Mouse (Mus musculus): ENCODE data around the gene Utp15. TPM values are rescaled to one million over a fixed set of nuclear protein-coding genes. Genes with fewer than 3 reads are reported as not detected.

Utp15 gene
- polyA plus RNA-seq, 1 experiment, result 6.9 TPM

- Histone ChIP-seq H3K27me3 (replicated peaks; ENCODE audit: control insufficient read depth, insufficient read depth, low read length) (no peaks in the 10 kb centered on the region), H3K4me3 (ENCODE audit: insufficient read depth, low read depth, low read length) (no peak overlapping the region), H3K36me3 (ENCODE audit: control insufficient read depth, insufficient read depth, low read length) (peaks cover 2% of the 10 kb centered on the region; the same call in 1 of the 2 replicates), H3K4me1 (ENCODE audit: control insufficient read depth, insufficient read depth, low read length) (no peaks in the 10 kb centered on the region), H3K27ac (ENCODE audit: insufficient read depth, low read depth, low read length) (no peak overlapping the region)
- no peak for TF ChIP-seq POLR2A (IDR thresholded peaks at IDR 0.05; ENCODE audit: low read depth, low read length)
- TF ChIP-seq CTCF (conservative IDR thresholded peaks at IDR 0.05; ENCODE audit: insufficient read depth, insufficient read length, low read depth, low read length), result no peak
- 83% methylated on average over 10 of the region's 10 CpGs for WGBS
- no peak for DNase-seq
These were observed 13.2 kb downstream of the Utp15 start for GRCm38 (mm10) chr13:98249594-98249993.

GRCm38 (mm10) chr13:98245386-98245785 is 17.5 kb downstream of the Utp15 start:
- Histone ChIP-seq H3K36me3 (ENCODE audit: control insufficient read depth, insufficient read depth, low read length) (no peaks in the 10 kb centered on the region), H3K27ac (ENCODE audit: insufficient read depth, low read depth, low read length) (no peak overlapping the region), H3K27me3 (replicated peaks; ENCODE audit: control insufficient read depth, insufficient read depth, low read length) (no peaks in the 10 kb centered on the region; the same call in 1 of the 2 replicates), H3K4me1 (ENCODE audit: control insufficient read depth, insufficient read depth, low read length) (no peaks in the 10 kb centered on the region), H3K4me3 (ENCODE audit: insufficient read depth, low read depth, low read length) (no peak overlapping the region)
- TF ChIP-seq CTCF (conservative IDR thresholded peaks at IDR 0.05; ENCODE audit: insufficient read depth, insufficient read length, low read depth, low read length), result no peak
- no peak for TF ChIP-seq POLR2A (IDR thresholded peaks at IDR 0.05; ENCODE audit: low read depth, low read length)
- WGBS, result 69% methylated on average over 7 of the region's 7 CpGs
- DNase-seq, result no peak

GRCm38 (mm10) chr13:98244571-98245350 is 18.1 kb downstream of the Utp15 start:
- Histone ChIP-seq H3K36me3 (ENCODE audit: control insufficient read depth, insufficient read depth, low read length) (no peaks in the 10 kb centered on the region), H3K4me1 (ENCODE audit: control insufficient read depth, insufficient read depth, low read length) (no peaks in the 10 kb centered on the region), H3K4me3 (ENCODE audit: insufficient read depth, low read depth, low read length) (no peak overlapping the region), H3K27ac (ENCODE audit: insufficient read depth, low read depth, low read length) (no peak overlapping the region), H3K27me3 (replicated peaks; ENCODE audit: control insufficient read depth, insufficient read depth, low read length) (no peaks in the 10 kb centered on the region; the same call in 1 of the 2 replicates)
- WGBS, result 59% methylated on average over 5 of the region's 5 CpGs
- no peak for TF ChIP-seq POLR2A (IDR thresholded peaks at IDR 0.05; ENCODE audit: low read depth, low read length)
- TF ChIP-seq CTCF (conservative IDR thresholded peaks at IDR 0.05; ENCODE audit: insufficient read depth, insufficient read length, low read depth, low read length), result no peak
- DNase-seq, result no peak

- no peaks in the 10 kb centered on the region for H3K36me3 ChIP-seq (ENCODE audit: control insufficient read depth, insufficient read depth, low read length)
- no peaks in the 10 kb centered on the region for H3K4me1 ChIP-seq (ENCODE audit: control insufficient read depth, insufficient read depth, low read length)
- TF ChIP-seq CTCF (conservative IDR thresholded peaks at IDR 0.05; ENCODE audit: insufficient read depth, insufficient read length, low read depth, low read length) (no peak), POLR2A (IDR thresholded peaks at IDR 0.05; ENCODE audit: low read depth, low read length) (no peak)
- H3K4me3 ChIP-seq (ENCODE audit: insufficient read depth, low read depth, low read length), result no peak overlapping the region
- no peak for DNase-seq
- no peak overlapping the region for H3K27ac ChIP-seq (ENCODE audit: insufficient read depth, low read depth, low read length)
- no peaks in the 10 kb centered on the region; the same call in 1 of the 2 replicates for H3K27me3 ChIP-seq (replicated peaks; ENCODE audit: control insufficient read depth, insufficient read depth, low read length)
- 68% methylated on average over 9 of the region's 9 CpGs for WGBS
These were observed 21.1 kb downstream of the Utp15 start for GRCm38 (mm10) chr13:98241531-98242282.

GRCm38 (mm10) chr13:98239978-98240641 is 22.7 kb downstream of the Utp15 start:
- Histone ChIP-seq H3K4me1 (ENCODE audit: control insufficient read depth, insufficient read depth, low read length) (no peaks in the 10 kb centered on the region), H3K27ac (ENCODE audit: insufficient read depth, low read depth, low read length) (no peak overlapping the region), H3K4me3 (ENCODE audit: insufficient read depth, low read depth, low read length) (no peak overlapping the region), H3K27me3 (replicated peaks; ENCODE audit: control insufficient read depth, insufficient read depth, low read length) (no peaks in the 10 kb centered on the region; the same call in 1 of the 2 replicates), H3K36me3 (ENCODE audit: control insufficient read depth, insufficient read depth, low read length) (no peaks in the 10 kb centered on the region)
- TF ChIP-seq POLR2A (IDR thresholded peaks at IDR 0.05; ENCODE audit: low read depth, low read length) (no peak), CTCF (conservative IDR thresholded peaks at IDR 0.05; ENCODE audit: insufficient read depth, insufficient read length, low read depth, low read length) (peak; percentile 77)
- DNase-seq, result peak; percentile 70
- WGBS, result 19% methylated on average over 12 of the region's 12 CpGs

- H3K36me3 ChIP-seq (ENCODE audit: control insufficient read depth, insufficient read depth, low read length), result no peaks in the 10 kb centered on the region
- WGBS, result 66% methylated on average over 6 of the region's 6 CpGs
These were observed 27.4 kb downstream of the Utp15 start for GRCm38 (mm10) chr13:98235451-98235850.

More at GRCm38 (mm10) chr13:98235451-98235850, 27.4 kb downstream of the Utp15 start:
- Histone ChIP-seq H3K4me3 (ENCODE audit: insufficient read depth, low read depth, low read length) (no peak overlapping the region), H3K4me1 (ENCODE audit: control insufficient read depth, insufficient read depth, low read length) (no peaks in the 10 kb centered on the region), H3K27me3 (replicated peaks; ENCODE audit: control insufficient read depth, insufficient read depth, low read length) (no peaks in the 10 kb centered on the region), H3K27ac (ENCODE audit: insufficient read depth, low read depth, low read length) (no peak overlapping the region)
- DNase-seq, result no peak
- no peak for TF ChIP-seq CTCF (conservative IDR thresholded peaks at IDR 0.05; ENCODE audit: insufficient read depth, insufficient read length, low read depth, low read length)
- TF ChIP-seq POLR2A (IDR thresholded peaks at IDR 0.05; ENCODE audit: low read depth, low read length), result no peak
